Mouse (Mus musculus): ENCODE measurements at regions not wholly inside any gene's neighbourhood (a gene's known extent, or its start where the extent isn't known, plus 50 kb on each side); places are given as distances from the start of the nearest gene placed in this dataset.

- Histone ChIP-seq H3K4me3 (ENCODE audit: low read length) (no peak overlapping the region), H3K27me3 (ENCODE audit: control insufficient read depth, insufficient read depth, low read length) (no peaks in the 10 kb centered on the region; the same call in 1 of the 2 replicates), H3K4me2 (ENCODE audit: low read depth, low read length) (peak overlapping the region; percentile 25; the same call in 1 of the 2 replicates), H3K27ac (ENCODE audit: low read length) (peak overlapping the region; percentile 33), H3K36me3 (ENCODE audit: control insufficient read depth, insufficient read depth) (no peaks in the 10 kb centered on the region), H3K4me1 (ENCODE audit: control insufficient read depth, insufficient read depth, low read length) (peaks cover 17% of the 10 kb centered on the region), H3K9ac (ENCODE audit: low read length) (no peak overlapping the region), H3K9me3 (replicated peaks; ENCODE audit: control insufficient read depth, low read length) (no peaks in the 10 kb centered on the region)
- WGBS = 27% methylated on average over 10 of the region's 10 CpGs
- 0 out of 2 replicates have a peak, but pooled peaks have one; percentile 12 for ATAC-seq (replicated peaks; ENCODE audit: extremely low read depth, insufficient read depth, low FRiP score)
Measured at GRCm38 (mm10) chr3:121885265-121886178, 66.8 kb upstream of the Arhgap29 start.

GRCm38 (mm10) chr3:121884328-121885248, 67.8 kb upstream of the Arhgap29 start:
- ATAC-seq (replicated peaks; ENCODE audit: extremely low read depth, insufficient read depth, low FRiP score) = 0 out of 2 replicates have a peak, but pooled peaks have one; percentile 52
- WGBS = 22% methylated on average over 18 of the region's 18 CpGs
- Histone ChIP-seq H3K4me3 (ENCODE audit: low read length) (no peak overlapping the region), H3K4me1 (ENCODE audit: control insufficient read depth, insufficient read depth, low read length) (peaks cover 16% of the 10 kb centered on the region), H3K27me3 (ENCODE audit: control insufficient read depth, insufficient read depth, low read length) (no peaks in the 10 kb centered on the region; the same call in 1 of the 2 replicates), H3K36me3 (ENCODE audit: control insufficient read depth, insufficient read depth) (no peaks in the 10 kb centered on the region), H3K27ac (ENCODE audit: low read length) (no peak overlapping the region), H3K9ac (ENCODE audit: low read length) (no peak overlapping the region), H3K4me2 (ENCODE audit: low read depth, low read length) (peak overlapping the region; percentile 25; the same call in 1 of the 2 replicates), H3K9me3 (replicated peaks; ENCODE audit: control insufficient read depth, low read length) (no peaks in the 10 kb centered on the region)

GRCm38 (mm10) chr3:121880355-121880754, 65.3 kb upstream of the Abcd3 start:
- no peak overlapping the region for H3K4me3 ChIP-seq (ENCODE audit: low read length)
- no peak overlapping the region for H3K27ac ChIP-seq (ENCODE audit: low read length)
- H3K4me2 ChIP-seq (ENCODE audit: low read depth, low read length) = no peak overlapping the region
- ATAC-seq (replicated peaks; ENCODE audit: extremely low read depth, insufficient read depth, low FRiP score) = no peak
- WGBS = 88% methylated on average over 8 of the region's 8 CpGs
- no peaks in the 10 kb centered on the region; the same call in 1 of the 2 replicates for H3K27me3 ChIP-seq (ENCODE audit: control insufficient read depth, insufficient read depth, low read length)
- H3K36me3 ChIP-seq (ENCODE audit: control insufficient read depth, insufficient read depth) = no peaks in the 10 kb centered on the region
- H3K9ac ChIP-seq (ENCODE audit: low read length) = no peak overlapping the region
- no peaks in the 10 kb centered on the region for H3K9me3 ChIP-seq (replicated peaks; ENCODE audit: control insufficient read depth, low read length)
- peaks cover 2% of the 10 kb centered on the region; the same call in 1 of the 2 replicates for H3K4me1 ChIP-seq (ENCODE audit: control insufficient read depth, insufficient read depth, low read length)

- no peak for ATAC-seq (replicated peaks; ENCODE audit: extremely low read depth, insufficient read depth, low FRiP score)
- H3K9me3 ChIP-seq (replicated peaks; ENCODE audit: control insufficient read depth, low read length) = no peaks in the 10 kb centered on the region
- H3K9ac ChIP-seq (ENCODE audit: low read length) = no peak overlapping the region
Measured at GRCm38 (mm10) chr3:121875072-121875471, 60.0 kb upstream of the Abcd3 start.

GRCm38 (mm10) chr3:121874576-121874975, 59.5 kb upstream of the Abcd3 start:
- 72% methylated on average over 1 of the region's 1 CpGs for WGBS
- Histone ChIP-seq H3K9me3 (replicated peaks; ENCODE audit: control insufficient read depth, low read length) (no peaks in the 10 kb centered on the region), H3K4me1 (ENCODE audit: control insufficient read depth, insufficient read depth, low read length) (no peaks in the 10 kb centered on the region), H3K4me2 (ENCODE audit: low read depth, low read length) (no peak overlapping the region), H3K9ac (ENCODE audit: low read length) (no peak overlapping the region), H3K4me3 (ENCODE audit: low read length) (no peak overlapping the region), H3K27me3 (ENCODE audit: control insufficient read depth, insufficient read depth, low read length) (no peaks in the 10 kb centered on the region), H3K36me3 (ENCODE audit: control insufficient read depth, insufficient read depth) (no peaks in the 10 kb centered on the region), H3K27ac (ENCODE audit: low read length) (no peak overlapping the region)
- ATAC-seq (replicated peaks; ENCODE audit: extremely low read depth, insufficient read depth, low FRiP score) = no peak

More at GRCm38 (mm10) chr3:121875072-121875471, 60.0 kb upstream of the Abcd3 start:
- Histone ChIP-seq H3K36me3 (ENCODE audit: control insufficient read depth, insufficient read depth) (no peaks in the 10 kb centered on the region), H3K27me3 (ENCODE audit: control insufficient read depth, insufficient read depth, low read length) (no peaks in the 10 kb centered on the region), H3K27ac (ENCODE audit: low read length) (no peak overlapping the region), H3K4me1 (ENCODE audit: control insufficient read depth, insufficient read depth, low read length) (no peaks in the 10 kb centered on the region), H3K4me3 (ENCODE audit: low read length) (no peak overlapping the region), H3K4me2 (ENCODE audit: low read depth, low read length) (no peak overlapping the region)
- WGBS = 82% methylated on average over 4 of the region's 4 CpGs

- Histone ChIP-seq H3K27ac (ENCODE audit: low read length) (no peak overlapping the region), H3K36me3 (ENCODE audit: control insufficient read depth, insufficient read depth) (no peaks in the 10 kb centered on the region), H3K4me2 (ENCODE audit: low read depth, low read length) (no peak overlapping the region), H3K4me3 (ENCODE audit: low read length) (no peak overlapping the region), H3K4me1 (ENCODE audit: control insufficient read depth, insufficient read depth, low read length) (no peaks in the 10 kb centered on the region), H3K9me3 (replicated peaks; ENCODE audit: control insufficient read depth, low read length) (no peaks in the 10 kb centered on the region), H3K27me3 (ENCODE audit: control insufficient read depth, insufficient read depth, low read length) (no peaks in the 10 kb centered on the region), H3K9ac (ENCODE audit: low read length) (no peak overlapping the region)
- no peak for ATAC-seq (replicated peaks; ENCODE audit: extremely low read depth, insufficient read depth, low FRiP score)
- 89% methylated on average over 2 of the region's 2 CpGs for WGBS
Measured at GRCm38 (mm10) chr3:121873572-121873971, 58.5 kb upstream of the Abcd3 start.

- no peak for ATAC-seq (replicated peaks; ENCODE audit: extremely low read depth, insufficient read depth, low FRiP score)
- Histone ChIP-seq H3K27me3 (ENCODE audit: control insufficient read depth, insufficient read depth, low read length) (no peaks in the 10 kb centered on the region), H3K9me3 (replicated peaks; ENCODE audit: control insufficient read depth, low read length) (no peaks in the 10 kb centered on the region), H3K4me2 (ENCODE audit: low read depth, low read length) (no peak overlapping the region), H3K27ac (ENCODE audit: low read length) (no peak overlapping the region), H3K36me3 (ENCODE audit: control insufficient read depth, insufficient read depth) (no peaks in the 10 kb centered on the region), H3K9ac (ENCODE audit: low read length) (no peak overlapping the region), H3K4me1 (ENCODE audit: control insufficient read depth, insufficient read depth, low read length) (no peaks in the 10 kb centered on the region), H3K4me3 (ENCODE audit: low read length) (no peak overlapping the region)
- 87% methylated on average over 3 of the region's 3 CpGs for WGBS
Measured at GRCm38 (mm10) chr3:121872685-121873084, 57.6 kb upstream of the Abcd3 start.

- no peak overlapping the region for H3K9ac ChIP-seq (ENCODE audit: low read length)
- H3K4me2 ChIP-seq (ENCODE audit: low read depth, low read length) = no peak overlapping the region
- H3K9me3 ChIP-seq (replicated peaks; ENCODE audit: control insufficient read depth, low read length) = no peaks in the 10 kb centered on the region
- no peaks in the 10 kb centered on the region for H3K27me3 ChIP-seq (ENCODE audit: control insufficient read depth, insufficient read depth, low read length)
- H3K4me1 ChIP-seq (ENCODE audit: control insufficient read depth, insufficient read depth, low read length) = no peaks in the 10 kb centered on the region
- no peak for ATAC-seq (replicated peaks; ENCODE audit: extremely low read depth, insufficient read depth, low FRiP score)
- WGBS = 81% methylated on average over 4 of the region's 4 CpGs
- no peak overlapping the region for H3K4me3 ChIP-seq (ENCODE audit: low read length)
- H3K36me3 ChIP-seq (ENCODE audit: control insufficient read depth, insufficient read depth) = no peaks in the 10 kb centered on the region
- no peak overlapping the region for H3K27ac ChIP-seq (ENCODE audit: low read length)
Measured at GRCm38 (mm10) chr3:121871795-121872194, 56.7 kb upstream of the Abcd3 start.
